Mouse (Mus musculus) bone marrow macrophage, adult 2 months (primary cell): ENCODE measurements around the gene Lbhd1. TPM values are rescaled to one million over a fixed set of nuclear protein-coding genes. Genes with fewer than 3 reads are reported as not detected.
A peak's percentile ranks its signal among the peaks of the same experiment; 100 is the strongest.
"Not testable (repeated sequence)": the region's sequence is repeated elsewhere in the genome, so short reads cannot be mapped to it uniquely, and the experiment has no call there.

Experiments
- H3K27ac ChIP-seq: 2 replicates; pipeline ENCODE4 v1.5.1; 2012; ENCODE audit warnings: low read depth, low read length; ENCODE audit not compliant: insufficient read depth
- H3K4me1 ChIP-seq: 2 replicates; pipeline ENCODE4 v1.6.1; 2012; ENCODE audit warnings: low read length; ENCODE audit not compliant: control insufficient read depth, insufficient read depth
- H3K4me3 ChIP-seq: 2 replicates; pipeline ENCODE4 v1.5.1; 2012; ENCODE audit warnings: mild to moderate bottlenecking, low read length, moderate library complexity; ENCODE audit not compliant: insufficient read depth
- CTCF ChIP-seq: IDR thresholded peaks from 2 replicates; pipeline ENCODE4 v1.5.1; 2012; ENCODE audit warnings: low read depth, mild to moderate bottlenecking, low read length, moderate library complexity
- POLR2A ChIP-seq: IDR thresholded peaks from 2 replicates; pipeline ENCODE4 v1.6.1; 2012; ENCODE audit warnings: mild to moderate bottlenecking, low read depth, low read length, borderline replicate concordance
- polyA plus RNA-seq: library from polyadenylated mRNA; stranded (reverse); fragments of >200 nt; gene quantifications from 2 replicates; pipeline ENCODE4 v1.2.4, GENCODE M21; 2012; ENCODE audit not compliant: missing spikeins, insufficient read depth, insufficient read length

The Lbhd1 gene
- polyA plus RNA-seq, 1 experiment: 13.7 TPM

GRCm38 (mm10) chr19:8844371-8845129 lies 39.0 kb upstream of the Lbhd1 start:
- peaks cover 39% of the 10 kb centered on the region for H3K4me1 ChIP-seq
- H3K4me3 ChIP-seq: peak overlapping the region; percentile 7; the same call in 1 of the 2 replicates
- TF ChIP-seq CTCF (peak; percentile 28; the same call in 1 of the 2 replicates), POLR2A (no peak)
- H3K27ac ChIP-seq: peak overlapping the region; percentile 44

- no peak overlapping the region for H3K27ac ChIP-seq
- H3K4me3 ChIP-seq: no peak overlapping the region
- peaks cover 24% of the 10 kb centered on the region for H3K4me1 ChIP-seq
- TF ChIP-seq CTCF (no peak), POLR2A (no peak)
Observed at GRCm38 (mm10) chr19:8848356-8848755, 35.2 kb upstream of the Lbhd1 start.

GRCm38 (mm10) chr19:8850402-8850901 lies 33.1 kb upstream of the Lbhd1 start, which contains the start of gene Lrrn4cl:
Gene Lrrn4cl, plus strand, starts transcription at chr19:8850768.
- H3K4me1 ChIP-seq: peaks cover 10% of the 10 kb centered on the region
- no peak for TF ChIP-seq POLR2A
- no peak for TF ChIP-seq CTCF
- H3K4me3 ChIP-seq: no peak within 1 kb of the TSS
- H3K27ac ChIP-seq: no peak within 1 kb of the TSS

DNA sequence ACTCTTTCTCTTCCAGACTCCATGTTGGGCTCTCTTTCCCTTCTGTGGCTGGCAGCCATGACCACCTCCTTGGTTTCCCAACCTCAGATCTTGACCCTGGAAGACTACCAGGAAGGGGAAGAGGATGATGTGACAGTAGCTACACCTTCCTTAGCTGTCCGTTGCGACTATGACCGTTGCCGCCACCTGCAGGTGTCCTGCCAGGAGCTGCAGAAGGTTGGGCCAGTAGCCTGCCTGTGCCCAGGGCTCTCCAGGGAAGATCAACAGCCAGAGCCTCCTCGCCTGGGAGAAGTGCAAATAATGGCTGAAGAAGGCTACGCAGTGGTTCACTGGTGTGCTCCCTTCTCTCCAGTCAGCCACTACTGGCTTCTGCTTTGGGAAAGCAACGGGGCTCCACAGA lies 31.9 kb upstream of the Lbhd1 start:
- H3K4me1 ChIP-seq: peaks cover 15% of the 10 kb centered on the region
- no peak for TF ChIP-seq POLR2A
- no peak overlapping the region for H3K27ac ChIP-seq
- H3K4me3 ChIP-seq: no peak overlapping the region

- no peak overlapping the region for H3K27ac ChIP-seq
- TF ChIP-seq CTCF: no peak
- TF ChIP-seq POLR2A: no peak
- H3K4me1 ChIP-seq: peaks cover 15% of the 10 kb centered on the region
- no peak overlapping the region for H3K4me3 ChIP-seq
Observed at GRCm38 (mm10) chr19:8852236-8852928, 31.1 kb upstream of the Lbhd1 start.

GRCm38 (mm10) chr19:8853117-8853516 lies 30.4 kb upstream of the Lbhd1 start:
- no peak for TF ChIP-seq POLR2A
- TF ChIP-seq CTCF: no peak
- peaks cover 15% of the 10 kb centered on the region for H3K4me1 ChIP-seq
- H3K27ac ChIP-seq: no peak overlapping the region
- no peak overlapping the region for H3K4me3 ChIP-seq

GRCm38 (mm10) chr19:8857689-8858088 lies 25.8 kb upstream of the Lbhd1 start:
- Histone ChIP-seq H3K4me1 (peaks cover 5% of the 10 kb centered on the region), H3K27ac (no peak overlapping the region), H3K4me3 (no peak overlapping the region)
- TF ChIP-seq CTCF: peak; percentile 32; the same call in 1 of the 2 replicates
- TF ChIP-seq POLR2A: no peak

- no peak overlapping the region for H3K4me3 ChIP-seq
- H3K4me1 ChIP-seq: peaks cover 7% of the 10 kb centered on the region
- TF ChIP-seq POLR2A (no peak), CTCF (no peak)
- H3K27ac ChIP-seq: no peak overlapping the region
Observed at GRCm38 (mm10) chr19:8859018-8859417, 24.5 kb upstream of the Lbhd1 start.

GRCm38 (mm10) chr19:8864265-8864664 lies 19.3 kb upstream of the Lbhd1 start:
- TF ChIP-seq POLR2A (no peak), CTCF (no peak)
- Histone ChIP-seq H3K4me1 (peaks cover 2% of the 10 kb centered on the region; the same call in 1 of the 2 replicates), H3K4me3 (no peak overlapping the region), H3K27ac (no peak overlapping the region)

DNA sequence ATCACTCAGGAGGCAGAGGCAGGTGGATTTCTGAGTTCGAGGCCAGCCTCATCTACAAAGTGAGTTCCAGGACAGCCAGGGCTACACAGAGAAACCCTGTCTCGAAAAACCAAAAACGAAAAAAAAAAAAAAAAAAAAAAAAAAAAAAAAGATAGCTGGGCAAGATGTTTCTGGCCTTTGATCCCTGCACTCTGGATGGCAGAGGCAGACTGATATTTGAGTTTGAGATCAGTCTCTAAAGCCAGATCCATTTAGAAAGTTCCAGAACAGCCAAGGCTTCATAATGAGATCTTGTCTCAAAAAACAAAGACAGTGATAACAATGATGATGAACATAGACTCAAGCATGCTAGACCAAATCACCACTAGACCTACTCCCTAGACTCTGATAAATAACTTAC lies 13.2 kb upstream of the Lbhd1 start:
- H3K4me3 ChIP-seq, H3K27ac ChIP-seq: not testable (repeated sequence)
- H3K4me1 ChIP-seq: peaks cover 13% of the 10 kb centered on the region

- peak overlapping the region; percentile 98 for H3K4me3 ChIP-seq
- TF ChIP-seq CTCF: no peak
- TF ChIP-seq POLR2A: no peak
- peak overlapping the region; percentile 60 for H3K27ac ChIP-seq
- peaks cover 13% of the 10 kb centered on the region for H3K4me1 ChIP-seq
Observed at GRCm38 (mm10) chr19:8870838-8871237, 12.7 kb upstream of the Lbhd1 start.
